Mouse (Mus musculus) brown adipose tissue, adult 24 weeks (tissue): ENCODE data around the gene Unc119b. TPM values are rescaled to one million over a fixed set of nuclear protein-coding genes. Genes with fewer than 3 reads are reported as not detected.
"Not testable (repeated sequence)": the region's sequence is repeated elsewhere in the genome, so short reads cannot be mapped to it uniquely, and the experiment has no call there.

Source experiments
- H3K27ac ChIP-seq: fragments of 200-500 bp; replicated peaks from 2 replicates; pipeline ENCODE4 v1.5.1; 2012; ENCODE audit warnings: low read depth, mild to moderate bottlenecking, low read length
- H3K4me1 ChIP-seq: fragments of 200-500 bp; 2 replicates; pipeline ENCODE4 v1.6.1; 2012; ENCODE audit warnings: low read length, mixed read lengths; ENCODE audit not compliant: control insufficient read depth, insufficient read depth, insufficient read length
- H3K4me3 ChIP-seq: fragments of 200-500 bp; 2 replicates; pipeline ENCODE4 v1.5.1; 2012; ENCODE audit warnings: low read depth, mild to moderate bottlenecking, low read length, moderate library complexity; ENCODE audit not compliant: insufficient read depth
- polyA plus RNA-seq: library from polyadenylated mRNA; stranded (reverse); fragments of >200 nt; gene quantifications from 2 replicates; pipeline ENCODE4 v1.2.4, GENCODE M21; 2012; ENCODE audit not compliant: missing spikeins, insufficient read depth, insufficient read length

Gene Unc119b
- polyA plus RNA-seq, 1 experiment: 11.0 TPM

DNA sequence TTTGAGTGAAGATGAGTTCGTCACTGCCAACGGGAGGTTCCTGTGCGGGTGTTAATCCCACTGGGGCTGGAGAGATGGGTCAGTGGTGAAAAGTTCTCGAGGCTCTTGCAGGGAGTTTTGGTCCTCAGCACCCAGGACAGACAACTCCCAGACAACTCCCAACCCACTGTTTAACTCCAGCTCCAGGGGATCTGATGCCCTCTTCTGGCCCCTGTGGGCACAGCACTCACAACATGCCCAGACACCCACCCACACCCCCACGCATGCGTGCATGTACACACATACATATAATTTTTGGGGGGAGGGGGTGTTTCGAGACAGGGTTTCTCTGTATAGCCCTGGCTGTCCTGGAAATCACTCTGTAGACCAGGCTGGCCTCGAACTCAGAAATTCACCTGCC lies 28.8 kb upstream of the Unc119b start:
- H3K27ac ChIP-seq: no peak overlapping the region
- no peak overlapping the region for H3K4me3 ChIP-seq
- H3K4me1 ChIP-seq: peaks cover 25% of the 10 kb centered on the region

DNA sequence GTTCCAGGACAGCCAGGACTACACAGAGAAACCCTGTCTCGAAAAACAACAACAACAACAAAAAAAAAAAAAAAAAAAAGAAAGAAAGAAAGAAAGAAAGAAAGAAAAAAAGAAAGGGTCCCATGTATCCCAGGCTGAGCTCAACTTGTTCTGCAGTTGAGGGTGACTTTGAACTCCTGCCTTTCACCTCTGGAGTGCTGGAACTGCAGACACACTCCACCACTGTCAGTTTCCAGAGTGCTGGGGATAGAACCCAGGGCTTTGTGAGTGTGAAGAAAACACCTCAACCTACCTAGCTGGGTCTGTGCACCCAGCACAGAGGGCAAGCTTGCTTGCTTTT lies 27.1 kb upstream of the Unc119b start:
- H3K4me3 ChIP-seq: not testable (repeated sequence)
- Histone ChIP-seq H3K27ac (peak overlapping the region; percentile 49), H3K4me1 (peaks cover 23% of the 10 kb centered on the region)

DNA sequence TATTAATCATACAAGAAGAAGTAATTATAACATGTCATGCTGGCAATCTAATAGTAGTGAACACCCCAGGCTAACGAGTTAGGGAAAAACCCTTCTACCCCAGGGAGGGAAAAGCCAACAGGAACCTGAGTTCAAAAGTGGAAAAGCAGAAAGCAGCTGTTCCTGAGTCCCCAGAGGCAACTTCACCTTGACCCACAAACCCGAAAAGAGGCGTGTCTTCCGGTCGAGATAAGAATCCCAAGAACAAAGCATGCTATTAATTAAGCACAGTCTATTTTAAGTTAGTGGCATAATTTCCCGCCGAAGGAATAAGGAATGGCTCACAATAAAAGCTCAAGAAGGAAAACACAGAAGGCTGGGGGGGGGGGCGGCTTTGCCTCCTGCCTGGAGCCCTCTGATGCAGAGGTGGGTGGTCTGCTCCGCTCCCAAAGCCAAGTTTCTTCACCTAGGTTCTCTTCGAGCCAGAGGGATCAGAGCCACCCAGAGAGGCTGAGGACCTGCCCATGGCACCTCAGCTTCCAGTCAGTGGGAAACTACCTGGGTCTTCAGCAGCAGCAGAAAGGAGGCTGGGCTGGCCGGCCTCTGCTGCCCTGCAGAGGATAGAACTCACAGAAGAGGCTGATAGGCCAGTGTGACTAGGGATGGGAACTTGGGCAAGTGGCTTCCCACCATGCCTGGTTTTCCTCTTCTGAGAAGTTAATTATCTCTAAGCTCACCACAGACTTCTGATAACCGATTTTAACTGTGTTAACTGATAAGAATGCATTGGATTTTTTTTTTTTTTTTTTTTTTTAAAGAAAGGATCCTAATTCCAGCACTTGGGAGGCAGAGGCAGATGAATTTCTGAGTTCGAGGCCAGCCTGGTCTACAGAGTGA lies 26.5 kb upstream of the Unc119b start:
- Histone ChIP-seq H3K4me3 (peak overlapping the region; percentile 24), H3K27ac (peak overlapping the region; percentile 98), H3K4me1 (peaks cover 20% of the 10 kb centered on the region)

DNA sequence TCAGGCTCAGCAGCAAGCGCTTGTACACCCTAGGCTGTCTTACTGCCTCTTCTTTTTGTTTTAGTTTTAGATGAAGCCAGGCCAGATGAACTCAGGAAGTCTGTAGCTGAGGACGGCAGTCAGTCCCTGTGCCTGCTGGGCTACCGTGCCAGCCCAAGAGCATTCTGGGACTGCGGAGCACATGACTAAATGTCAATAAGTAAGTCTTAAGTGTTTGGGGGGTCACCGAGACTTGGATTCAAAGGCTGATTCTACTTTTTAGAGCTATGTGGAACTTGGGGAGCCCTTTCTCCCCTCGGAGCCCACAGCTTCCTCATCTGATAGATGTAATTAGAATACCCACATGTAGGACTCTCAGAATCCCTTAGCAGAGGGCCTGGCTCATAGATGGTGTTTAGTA lies 25.9 kb upstream of the Unc119b start:
- Histone ChIP-seq H3K4me1 (peaks cover 24% of the 10 kb centered on the region), H3K27ac (peak overlapping the region; percentile 95), H3K4me3 (no peak overlapping the region)

DNA sequence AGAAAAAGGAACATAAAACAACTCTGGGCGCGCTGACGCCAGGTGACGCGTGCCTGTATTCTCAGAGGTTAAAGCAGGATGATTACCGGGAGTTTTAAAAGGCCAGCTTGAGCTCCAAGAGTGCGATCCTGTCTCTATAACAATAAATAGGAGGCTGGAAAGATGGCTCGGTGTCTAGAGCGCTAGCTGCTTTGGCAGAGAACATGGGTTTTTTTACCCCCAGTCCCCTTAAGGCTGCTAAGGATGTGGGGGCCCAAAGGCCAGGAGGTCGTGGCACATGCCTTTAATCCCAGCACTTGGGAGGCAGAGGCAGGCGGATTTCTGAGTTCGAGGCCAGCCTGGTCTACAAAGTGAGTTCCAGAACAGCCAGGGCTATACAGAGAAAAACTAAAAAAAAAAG lies 24.4 kb upstream of the Unc119b start:
- peak overlapping the region; percentile 71 for H3K4me3 ChIP-seq
- H3K4me1 ChIP-seq: peaks cover 38% of the 10 kb centered on the region
- peak overlapping the region; percentile 73 for H3K27ac ChIP-seq

DNA sequence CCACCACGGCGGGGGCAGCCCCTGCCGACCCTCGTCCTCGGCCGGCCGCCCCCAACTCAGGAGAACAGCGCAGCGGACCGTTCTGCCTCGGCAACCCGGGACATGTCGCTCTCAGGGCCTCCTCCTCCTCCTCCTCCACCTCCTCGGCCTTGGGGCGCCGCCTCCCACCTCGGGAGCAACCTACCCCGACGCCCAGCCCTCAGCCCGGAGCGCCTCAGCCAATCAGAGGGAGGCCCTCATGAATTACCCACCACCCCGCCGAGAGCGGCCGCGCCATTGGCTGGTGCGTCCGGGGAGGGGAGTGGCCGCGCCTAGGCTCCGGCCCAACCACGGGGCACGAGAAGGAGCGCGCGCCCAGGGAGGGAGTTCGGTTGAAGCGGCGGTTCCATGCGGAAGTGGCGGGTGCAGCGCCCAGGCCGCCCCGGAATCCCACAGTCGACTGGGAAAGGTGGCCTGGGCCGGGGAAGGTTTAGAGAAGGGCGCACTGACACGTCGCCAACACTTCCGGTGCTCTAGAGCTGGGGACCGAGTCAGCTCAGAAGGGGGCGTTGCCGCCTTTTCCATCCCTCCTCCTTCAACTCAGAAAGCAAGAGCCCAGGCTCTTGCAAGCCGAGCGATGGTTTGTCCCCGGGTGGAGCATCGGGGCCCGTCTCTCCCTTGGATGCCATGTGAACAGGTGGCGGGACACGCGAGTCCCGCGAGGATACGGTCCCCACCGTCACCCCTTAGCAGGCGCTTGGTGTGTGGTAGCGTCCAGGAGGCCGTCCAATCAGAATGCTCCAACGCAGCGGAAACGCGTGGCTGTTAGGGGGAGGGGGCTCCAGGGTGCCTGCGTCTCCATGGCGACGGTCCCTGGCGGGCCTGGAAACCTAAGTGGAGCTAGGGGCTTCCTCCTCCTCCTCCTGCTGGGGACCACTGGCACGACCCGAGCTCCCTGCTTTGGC lies 23.5 kb upstream of the Unc119b start, which contains the start of gene Mlec:
Gene Mlec (minus strand): TSS at position 140 of the 944 bp plus-strand sequence.
- Histone ChIP-seq H3K4me1 (peaks cover 43% of the 10 kb centered on the region), H3K27ac (peak within 1 kb of the TSS; percentile 83), H3K4me3 (peak within 1 kb of the TSS; percentile 82)

DNA sequence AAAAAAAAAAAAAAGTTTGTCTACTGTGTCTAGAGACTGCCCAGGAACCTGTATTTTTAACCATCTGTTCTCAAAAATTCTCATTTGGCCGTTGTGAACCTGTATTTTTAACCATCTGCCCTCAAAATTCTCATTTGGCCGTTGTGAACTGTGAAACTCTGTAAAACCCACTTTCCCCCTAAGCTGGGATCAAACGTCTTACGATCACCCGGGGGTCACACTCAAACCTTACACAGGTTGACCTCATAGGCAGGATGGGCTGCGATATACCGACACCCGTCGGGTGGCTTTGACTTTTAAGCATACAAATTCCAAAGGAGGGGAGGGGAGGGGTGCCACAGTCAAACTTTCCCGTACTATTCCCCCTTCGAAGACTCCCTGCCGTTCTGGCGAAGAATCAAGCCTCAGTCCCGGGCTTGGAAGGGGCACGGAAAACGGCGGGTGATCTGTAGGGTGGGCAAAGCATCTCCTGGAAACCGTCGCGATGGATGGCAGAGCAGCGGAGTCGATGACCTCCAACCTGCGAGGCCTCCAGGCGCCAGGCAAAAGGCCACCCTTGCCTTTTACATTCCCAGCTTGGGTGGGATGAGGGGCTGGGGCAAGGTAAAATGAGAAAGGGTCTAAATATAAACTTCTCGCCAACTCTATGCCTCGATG lies 22.3 kb upstream of the Unc119b start:
- Histone ChIP-seq H3K27ac (no peak overlapping the region; the same call in 1 of the 2 replicates), H3K4me3 (peak overlapping the region; percentile 82), H3K4me1 (peaks cover 53% of the 10 kb centered on the region)

DNA sequence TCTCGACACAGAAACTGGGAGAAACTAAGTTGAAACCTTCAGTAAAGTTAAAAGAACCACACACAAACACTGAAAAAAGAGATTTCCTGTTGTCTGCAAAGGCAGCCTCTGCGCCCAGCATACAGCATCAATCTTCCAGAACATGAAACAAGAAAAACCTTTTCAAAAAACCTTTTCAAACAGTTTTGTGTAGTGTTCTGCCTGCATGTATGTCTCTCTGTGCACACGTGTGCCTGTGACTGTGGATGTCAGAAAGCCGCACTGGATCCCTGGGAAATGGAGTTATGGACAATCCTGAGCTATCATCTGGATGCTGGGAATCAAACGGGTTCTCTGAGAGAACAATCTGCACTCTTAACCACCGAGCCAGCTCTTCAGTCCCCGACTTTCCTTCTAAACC lies 21.6 kb upstream of the Unc119b start:
- Histone ChIP-seq H3K27ac (0 out of 2 replicates have a peak overlapping the region, but pooled peaks have one; percentile 47), H3K4me1 (peaks cover 51% of the 10 kb centered on the region), H3K4me3 (peak overlapping the region; percentile 82)

DNA sequence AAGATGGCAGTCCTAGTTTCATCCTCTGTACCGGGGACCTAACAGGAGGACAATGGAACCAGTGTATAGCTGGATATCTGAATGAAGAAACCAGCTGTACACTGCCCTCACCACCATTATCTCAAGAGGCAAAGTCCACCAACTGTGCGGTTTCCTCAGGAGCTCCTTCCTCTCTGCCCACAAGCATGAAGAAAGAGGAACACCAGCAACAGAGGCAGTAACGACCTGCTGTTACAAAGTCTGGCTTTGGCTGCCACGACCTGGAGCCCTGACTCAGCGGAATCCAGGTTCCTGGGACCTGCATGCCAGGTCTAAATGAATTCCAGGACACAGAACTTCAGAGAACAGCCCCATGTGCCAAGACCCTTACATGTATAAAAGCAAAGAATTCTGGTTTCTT lies 21.1 kb upstream of the Unc119b start:
- Histone ChIP-seq H3K4me1 (peaks cover 50% of the 10 kb centered on the region), H3K4me3 (peak overlapping the region; percentile 82), H3K27ac (peak overlapping the region; percentile 47; the same call in 1 of the 2 replicates)

DNA sequence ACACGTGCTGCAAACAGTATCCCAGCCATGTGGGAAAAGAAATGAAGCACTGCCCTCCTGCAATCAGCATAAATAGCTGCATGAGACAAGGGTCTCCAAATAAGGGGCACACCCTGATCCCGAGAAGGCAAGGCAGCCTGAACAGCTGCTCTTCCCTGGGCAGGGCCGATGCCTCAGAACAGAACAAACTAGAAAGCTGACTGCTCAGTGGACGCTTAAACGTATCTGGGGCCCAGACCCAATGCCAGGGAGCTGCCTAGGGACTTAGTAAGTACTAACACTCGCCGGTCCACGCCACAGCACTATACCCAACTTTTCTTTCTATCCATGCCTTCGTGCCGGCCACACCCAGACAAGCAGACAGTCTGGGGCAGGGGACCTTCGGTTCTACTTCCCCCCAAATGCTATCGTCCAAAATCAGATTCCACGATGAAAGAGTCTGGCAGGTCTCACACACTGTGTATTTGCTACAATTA lies 20.4 kb upstream of the Unc119b start:
- H3K4me1 ChIP-seq: peaks cover 50% of the 10 kb centered on the region
- peak overlapping the region; percentile 47 for H3K27ac ChIP-seq
- peak overlapping the region; percentile 82 for H3K4me3 ChIP-seq

DNA sequence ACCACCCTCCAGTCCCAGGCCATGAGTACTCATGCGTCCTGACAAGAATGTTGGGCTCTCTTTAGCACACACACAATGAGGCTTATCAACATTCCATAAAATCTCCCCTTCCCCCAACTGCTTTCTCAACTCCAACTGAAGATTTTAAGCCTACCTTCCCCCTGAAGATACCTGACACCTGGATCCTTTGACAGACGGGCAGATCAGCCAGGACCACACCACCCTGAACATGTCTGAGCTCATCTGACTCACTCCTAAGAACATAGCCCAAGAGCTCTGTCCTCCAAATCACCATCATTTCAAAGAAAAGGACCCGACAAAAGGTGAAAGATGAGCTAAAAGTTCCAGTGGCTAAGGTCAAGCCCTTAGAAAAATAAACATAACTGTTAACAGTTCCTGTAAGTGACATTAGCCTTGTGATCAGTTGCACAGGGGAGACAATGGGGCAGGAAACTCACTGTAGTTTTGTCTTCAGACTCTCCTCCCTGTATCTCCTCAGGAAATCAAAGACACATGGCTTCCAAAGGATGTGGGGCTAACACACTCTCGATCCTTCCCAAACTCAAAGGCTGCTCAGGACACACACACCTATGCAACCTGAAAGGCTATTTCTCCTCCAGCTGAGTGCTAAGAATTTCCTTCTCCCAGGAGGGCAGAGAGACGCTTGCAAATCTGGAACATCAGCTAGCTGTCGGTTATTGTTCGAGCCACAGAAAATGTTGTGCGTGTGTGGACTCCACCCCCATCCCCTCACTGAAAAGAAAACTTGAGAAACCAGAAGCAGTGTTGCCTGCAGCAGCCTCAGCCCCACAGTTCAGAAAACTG lies 17.6 kb upstream of the Unc119b start:
- Histone ChIP-seq H3K27ac (peak overlapping the region; percentile 75), H3K4me3 (no peak overlapping the region), H3K4me1 (peaks cover 42% of the 10 kb centered on the region)

DNA sequence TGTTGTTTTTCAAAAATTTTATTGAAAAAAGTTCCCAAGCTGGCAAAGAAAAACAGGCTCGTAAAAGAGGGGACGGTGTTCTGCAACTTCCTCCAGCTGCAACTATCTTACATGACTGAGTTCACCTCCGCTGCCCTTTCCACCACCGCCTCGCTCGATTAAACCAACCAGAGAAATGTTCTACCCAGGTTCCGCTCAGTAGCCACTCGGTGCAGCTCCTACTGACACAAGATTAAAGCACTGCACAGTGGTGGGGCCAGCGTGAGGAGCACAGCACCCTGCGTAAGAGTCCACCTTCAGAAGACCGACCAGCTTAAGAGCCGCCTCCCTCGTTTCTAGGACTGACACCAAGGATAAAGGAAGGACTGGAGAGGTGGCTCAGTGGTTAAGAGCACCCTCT lies 16.7 kb upstream of the Unc119b start:
- Histone ChIP-seq H3K4me3 (no peak overlapping the region), H3K4me1 (peaks cover 38% of the 10 kb centered on the region), H3K27ac (no peak overlapping the region)

DNA sequence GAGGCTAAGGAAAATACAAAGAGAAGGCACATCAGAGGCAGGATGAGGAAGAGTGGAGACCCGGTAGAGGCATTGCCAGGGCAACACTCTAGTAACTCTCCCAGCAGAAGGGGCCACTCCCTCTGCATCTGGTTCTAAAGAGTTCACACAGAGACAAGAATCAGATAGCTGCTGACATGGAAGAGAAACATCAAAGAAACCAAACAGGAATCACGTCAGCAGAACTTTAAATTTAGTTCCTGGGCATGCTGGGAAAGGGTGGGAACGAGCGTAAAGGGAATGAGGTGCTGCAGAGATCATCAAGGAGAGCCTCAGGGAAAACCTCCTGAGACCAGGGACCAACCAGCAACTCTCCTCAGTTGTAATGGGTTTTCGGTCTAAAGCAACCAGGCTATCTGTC lies 16.2 kb upstream of the Unc119b start:
- Histone ChIP-seq H3K27ac (no peak overlapping the region), H3K4me3 (no peak overlapping the region), H3K4me1 (peaks cover 39% of the 10 kb centered on the region)
